Mouse (Mus musculus): ENCODE data around the gene Lcat.

DNA sequence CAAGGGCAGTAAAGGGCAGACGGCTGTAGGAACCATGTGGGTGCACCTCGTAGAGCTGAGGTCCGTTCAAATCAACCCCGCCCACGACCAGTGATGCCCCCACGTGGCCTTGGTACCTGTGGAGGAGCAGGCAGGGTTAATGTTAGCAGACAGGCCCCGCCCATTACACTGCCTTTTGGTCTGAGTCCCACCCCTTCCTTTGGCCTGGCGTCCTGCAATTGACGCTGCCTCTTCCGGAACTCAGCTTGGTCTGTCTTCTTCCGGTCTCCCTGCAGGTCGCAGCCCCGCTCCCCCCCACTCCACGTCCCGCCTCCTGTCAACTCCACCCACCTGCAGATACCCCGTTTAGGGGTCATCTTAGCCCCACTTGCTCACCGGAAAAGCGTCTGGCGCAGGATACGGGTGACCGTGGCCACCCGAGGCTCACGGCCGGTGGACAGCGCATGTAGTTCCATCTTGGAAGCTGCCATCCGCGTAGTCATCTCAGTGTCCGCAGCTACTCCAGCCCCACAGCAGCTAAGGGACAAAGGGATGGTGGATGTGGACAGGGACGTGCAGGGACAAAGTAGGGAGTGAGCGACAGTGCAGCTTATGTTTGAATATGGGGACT is 6.2 kb downstream of the Lcat start:
- TF ChIP-seq CTCF (IDR thresholded peaks at IDR 0.05; ENCODE audit: low read depth, low read length) (no peak), POLR2AphosphoS5 (IDR thresholded peaks at IDR 0.05; ENCODE audit: insufficient replicate concordance, low read depth, low read length) (no peak), TAL1 (conservative IDR thresholded peaks at IDR 0.05; ENCODE audit: low read depth, low read length) (no peak), GATA2 (IDR thresholded peaks at IDR 0.05; ENCODE audit: borderline replicate concordance, low read depth, low read length) (no peak), GATA1 (IDR thresholded peaks at IDR 0.05; ENCODE audit: borderline replicate concordance, low read length) (no peak)
